Mouse (Mus musculus): ENCODE data around the gene Spryd4. TPM values are rescaled to one million over a fixed set of nuclear protein-coding genes. Genes with fewer than 3 reads are reported as not detected.
"Not testable (repeated sequence)": the region's sequence is repeated elsewhere in the genome, so short reads cannot be mapped to it uniquely, and the experiment has no call there.

Spryd4 gene
- total RNA-seq, 2 experiments from 2014 or later, result 33.0 to 34.6 TPM

DNA sequence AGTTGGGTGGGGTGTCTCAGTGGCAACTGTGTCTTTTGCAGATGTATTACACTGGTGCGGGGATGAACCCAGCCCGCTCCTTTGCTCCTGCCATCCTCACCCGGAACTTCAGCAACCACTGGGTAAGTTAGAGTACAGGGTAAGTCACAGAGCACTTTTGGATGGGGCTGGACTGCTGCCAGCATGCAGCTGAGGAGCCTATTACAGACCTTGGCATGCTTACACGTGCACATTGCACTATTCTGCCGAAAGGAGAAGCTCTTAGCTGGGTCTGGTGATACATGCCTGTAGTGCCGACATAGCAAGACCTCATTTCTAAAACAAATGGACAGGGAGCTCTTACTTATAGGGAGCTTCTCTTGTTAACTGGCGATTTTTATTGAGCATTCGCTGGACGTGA lies 16.0 kb upstream of the Spryd4 start:
- no peak for DNase-seq (ENCODE audit: low spot score)

DNA sequence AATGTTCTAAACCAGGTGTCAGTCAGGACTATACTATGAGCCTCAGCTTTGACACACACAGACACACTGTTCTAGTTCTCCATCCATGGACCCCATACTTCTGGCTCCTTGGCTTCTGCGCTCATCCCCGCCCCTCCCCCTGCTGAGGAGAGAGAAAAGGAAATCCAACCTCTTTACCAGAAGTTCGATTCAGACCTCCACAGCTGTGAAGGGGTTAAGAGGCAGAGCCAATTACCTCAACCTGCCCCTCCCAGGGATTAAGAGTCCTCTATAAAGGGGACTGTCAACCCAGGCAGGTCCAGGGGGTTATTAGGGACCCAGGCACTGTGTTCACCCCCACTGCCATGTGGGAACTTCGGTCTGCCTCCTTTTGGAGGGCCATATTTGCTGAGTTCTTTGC lies 13.9 kb upstream of the Spryd4 start, which contains the start of gene Mip:
Gene Mip, plus strand, starts transcription at position 301 of the 400 bp plus-strand sequence.
- no peak for DNase-seq (ENCODE audit: low spot score)

DNA sequence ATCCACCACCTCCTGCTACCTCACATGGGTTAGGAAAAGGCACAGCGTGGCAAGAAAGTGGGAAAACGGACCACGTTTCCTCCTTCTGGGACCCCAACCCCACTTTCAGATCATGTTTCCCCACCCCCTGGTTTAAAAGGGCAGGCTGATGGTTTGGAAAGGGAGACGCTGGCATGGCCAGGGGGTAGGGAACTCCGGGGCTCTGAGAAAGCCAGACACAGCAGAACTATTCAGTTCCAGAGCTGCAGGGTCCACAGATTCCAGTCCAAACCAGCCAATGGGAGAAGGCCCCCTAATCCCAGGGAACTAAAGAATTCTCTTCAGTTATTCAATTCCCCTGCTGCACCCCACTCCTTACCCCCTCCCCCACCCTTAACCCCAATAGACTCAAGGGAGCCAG lies 13.5 kb upstream of the Spryd4 start:
- DNase-seq (ENCODE audit: low spot score), result no peak

DNA sequence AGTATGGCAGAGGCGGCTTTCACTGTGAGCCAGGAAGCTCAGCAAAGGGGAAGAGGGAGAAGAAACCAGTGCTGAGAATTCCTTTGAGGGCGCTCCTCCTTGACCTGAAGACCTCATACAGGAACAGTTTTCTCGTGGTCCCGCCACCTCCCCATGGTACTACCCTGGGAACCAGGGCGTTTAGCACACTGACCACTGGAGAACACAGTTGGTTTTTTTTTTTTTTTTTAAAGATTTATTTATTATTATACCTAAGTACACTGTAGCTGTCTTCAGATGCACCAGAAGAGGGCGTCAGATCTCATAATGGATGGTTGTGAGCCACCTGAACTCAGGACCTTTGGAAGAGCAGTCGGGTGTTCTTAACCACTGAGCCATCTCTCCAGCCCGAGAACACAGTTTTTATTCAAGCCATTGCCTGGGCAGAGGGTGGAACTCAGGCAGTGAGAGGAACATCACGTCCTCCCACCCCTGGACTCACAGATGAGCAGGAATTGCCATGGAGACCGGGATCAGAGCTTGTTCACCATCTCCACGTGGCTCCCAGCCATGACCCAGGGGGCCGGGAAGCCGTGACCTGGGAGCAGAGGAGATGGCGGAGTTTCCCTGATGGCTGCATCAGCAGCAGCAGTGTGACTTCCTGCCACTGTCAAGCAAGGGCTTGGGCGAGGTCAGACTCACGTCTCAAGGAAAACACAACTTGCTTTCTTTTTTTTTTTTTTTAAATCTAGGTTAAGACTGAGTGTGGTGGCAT lies 10.1 kb upstream of the Spryd4 start:
- no peak for DNase-seq (ENCODE audit: low spot score)

DNA sequence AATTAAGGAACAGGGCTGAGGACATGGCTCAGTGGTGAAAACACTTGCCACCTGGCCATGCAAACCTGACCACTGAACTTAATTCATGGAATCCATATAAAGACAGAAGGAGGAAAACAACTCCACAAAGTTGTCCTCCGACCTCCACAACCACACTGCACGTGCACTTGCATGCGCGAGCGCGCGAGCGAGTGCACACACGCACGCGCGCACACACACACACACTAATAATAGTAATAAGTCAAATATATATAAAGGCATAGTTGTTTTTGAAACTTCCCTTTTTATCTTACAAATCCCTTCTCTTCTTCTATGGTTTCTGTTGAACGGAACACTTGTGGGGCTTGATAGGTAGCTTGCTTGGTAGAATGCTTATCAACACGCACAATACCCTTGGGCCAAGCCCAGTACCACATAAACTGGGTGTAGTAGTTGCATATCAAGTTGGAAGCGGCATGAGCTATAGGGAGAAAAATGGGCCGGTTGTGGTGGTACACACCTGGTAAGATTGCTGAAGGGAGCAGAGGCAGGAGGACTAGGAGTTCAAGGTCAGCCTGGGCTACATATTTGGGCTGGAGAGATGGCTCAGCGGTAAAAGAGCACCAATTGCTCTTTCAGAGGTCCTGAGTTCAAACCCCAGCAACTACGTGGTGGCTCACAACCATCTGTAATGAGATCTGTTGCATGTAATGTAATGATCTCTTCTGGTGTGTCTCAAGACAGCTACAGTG lies 6.9 kb upstream of the Spryd4 start:
- DNase-seq (ENCODE audit: low spot score), result no peak

DNA sequence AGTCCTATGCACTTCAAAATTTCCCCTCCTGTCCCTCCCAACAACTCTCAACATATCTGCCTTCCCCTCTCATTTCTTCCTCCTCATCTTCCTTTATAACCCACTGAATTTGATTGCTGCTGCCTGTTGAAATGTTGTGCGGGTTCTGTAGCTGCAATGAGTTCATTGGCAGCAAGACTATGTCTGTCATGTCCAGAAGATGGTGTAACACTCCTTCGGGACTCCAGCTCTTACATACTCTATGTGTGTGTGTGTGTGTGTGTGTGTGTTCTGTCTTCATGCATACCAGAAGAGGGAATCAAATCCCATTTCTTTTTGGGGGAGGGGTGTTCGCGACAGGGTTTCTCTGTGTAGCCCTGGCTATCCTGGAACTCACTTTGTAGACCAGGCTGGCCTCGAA lies 3.4 kb upstream of the Spryd4 start:
- no peak for DNase-seq (ENCODE audit: low spot score)

DNA sequence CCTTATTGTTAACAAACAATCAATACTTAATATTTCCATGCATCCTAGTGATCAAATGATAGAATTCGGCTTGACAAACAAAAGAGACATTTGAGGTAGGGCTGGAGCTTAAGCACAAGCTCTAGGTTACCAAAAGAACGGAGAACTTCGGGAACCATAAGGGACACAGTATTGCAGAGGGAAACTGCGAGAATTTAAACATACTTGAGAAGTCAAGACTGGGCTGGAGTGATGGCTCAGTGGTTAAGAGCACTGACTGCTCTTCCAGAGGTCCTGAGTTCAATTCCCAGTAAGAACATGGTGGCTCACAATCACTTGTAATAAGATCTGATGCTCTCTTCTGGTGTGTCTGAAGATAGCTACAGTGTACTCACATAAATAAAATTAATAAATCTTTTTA lies 2.5 kb upstream of the Spryd4 start:
- DNase-seq (ENCODE audit: low spot score), result not testable (repeated sequence)

DNA sequence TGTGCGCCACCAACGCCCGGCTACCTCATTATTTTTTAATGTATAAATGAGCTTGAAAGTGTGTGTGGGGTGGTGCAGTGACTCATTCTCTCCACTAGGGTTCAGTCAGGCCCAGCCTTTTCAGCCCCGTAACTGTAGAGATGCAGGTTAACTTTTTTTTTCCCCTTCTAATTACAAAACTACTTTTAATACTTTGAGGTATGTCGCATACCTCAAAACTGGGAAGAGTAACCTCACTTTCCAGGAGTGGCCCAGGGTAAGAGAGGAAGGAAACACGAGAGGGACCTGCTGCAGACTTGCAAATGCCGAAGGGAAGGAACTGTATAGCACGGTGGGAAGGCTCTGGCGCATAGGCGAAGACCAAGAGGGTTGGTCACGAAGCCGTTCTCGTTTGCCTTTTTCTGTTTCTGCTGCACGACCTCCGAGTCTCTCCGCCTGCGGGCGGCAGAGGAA lies 1.3 kb upstream of the Spryd4 start:
- peak; percentile 56 for DNase-seq (ENCODE audit: low spot score)

DNA sequence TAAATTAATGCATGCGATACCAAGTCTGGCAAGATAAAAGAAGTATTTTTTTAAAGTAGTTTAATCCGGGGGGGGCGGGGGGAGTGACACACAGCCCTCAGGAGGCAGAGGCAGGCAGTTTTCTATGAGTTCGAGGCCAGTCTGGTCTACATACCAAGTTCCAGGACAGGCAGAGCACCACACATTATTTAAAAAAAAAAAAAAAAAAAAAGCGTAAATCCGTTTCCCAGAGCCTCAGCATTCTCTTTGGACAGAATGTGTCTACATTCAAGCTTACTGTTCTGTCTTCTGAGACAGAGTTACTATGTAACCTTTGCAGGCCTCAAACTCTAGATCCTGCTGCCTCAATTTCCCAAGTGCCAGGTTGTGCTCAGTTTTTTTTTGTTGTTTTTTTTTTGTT lies 541 bp upstream of the Spryd4 start:
- no peak for DNase-seq (ENCODE audit: low spot score)

DNA sequence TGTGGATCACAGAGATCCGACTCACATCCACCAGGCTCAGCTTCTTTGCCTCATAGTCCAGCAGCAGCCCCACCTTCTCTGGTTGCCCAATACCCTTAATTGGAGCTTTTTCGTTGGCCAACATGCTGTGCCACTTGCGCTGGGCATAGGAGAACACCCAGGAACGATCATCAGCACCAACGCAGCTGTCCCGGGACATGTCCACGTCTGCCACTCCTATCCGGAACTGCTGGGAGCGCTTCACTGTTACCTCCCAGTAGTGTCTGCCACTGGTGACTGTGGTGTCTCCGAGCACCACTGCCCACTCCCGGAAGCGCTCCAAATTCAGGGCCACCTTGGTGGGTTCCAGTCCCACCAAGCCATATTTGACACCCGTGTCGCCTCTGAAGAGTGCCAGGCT lies 653 bp downstream of the Spryd4 start:
- DNase-seq (ENCODE audit: low spot score), result peak; percentile 10

DNA sequence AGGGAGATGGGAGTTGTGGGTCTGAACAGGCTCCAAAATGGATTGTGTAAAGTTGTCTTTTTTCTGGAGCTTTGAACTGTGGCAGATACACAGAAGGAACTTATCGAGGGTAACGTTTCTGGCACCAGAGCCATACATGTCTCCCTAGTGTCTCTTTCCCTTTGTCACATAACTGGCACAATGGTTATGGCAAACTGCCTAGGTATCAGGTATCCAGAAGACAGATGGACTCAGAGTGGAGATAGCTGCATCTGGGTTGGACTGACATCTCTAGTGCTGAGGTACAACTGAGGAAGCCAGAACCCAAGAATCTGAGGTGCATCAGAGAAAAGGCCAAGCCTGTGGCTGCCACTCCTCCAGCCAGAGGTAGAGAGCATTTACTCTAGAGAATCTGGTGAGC lies 1.5 kb downstream of the Spryd4 start:
- DNase-seq (ENCODE audit: low spot score), result no peak

DNA sequence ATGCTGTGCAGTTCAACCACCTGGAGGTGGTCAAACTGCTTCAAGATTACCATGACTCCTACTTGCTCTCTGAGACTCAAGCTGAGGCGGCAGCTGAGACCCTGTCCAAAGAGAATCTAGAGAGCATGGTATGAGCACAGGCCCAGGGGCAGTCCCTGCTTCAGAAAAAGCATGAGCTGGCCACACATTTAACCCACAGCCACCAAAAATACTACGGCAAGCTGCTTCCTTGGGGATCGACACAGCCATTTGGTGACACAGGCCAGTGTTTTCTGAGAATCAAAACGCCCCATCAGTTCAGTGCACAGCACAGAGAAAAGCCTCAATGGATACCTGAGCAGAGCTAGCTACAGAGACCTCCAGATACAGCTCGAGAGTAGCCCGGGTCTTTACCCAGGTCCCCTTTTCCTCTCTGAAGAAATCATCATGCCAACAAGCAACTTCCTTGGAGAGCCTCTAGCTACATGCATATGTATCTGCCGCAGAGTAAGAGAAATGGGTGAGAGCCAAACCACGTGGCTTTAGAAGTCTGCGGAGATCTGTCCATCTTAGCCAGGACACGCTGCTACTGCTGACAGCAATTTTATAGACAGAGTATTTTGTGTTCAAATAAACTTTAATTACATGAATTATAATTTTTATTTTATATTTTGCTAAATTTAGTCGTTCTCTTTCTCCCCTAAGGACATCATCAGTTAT lies 2.1 kb downstream of the Spryd4 start:
- no peak for DNase-seq (ENCODE audit: low spot score)

DNA sequence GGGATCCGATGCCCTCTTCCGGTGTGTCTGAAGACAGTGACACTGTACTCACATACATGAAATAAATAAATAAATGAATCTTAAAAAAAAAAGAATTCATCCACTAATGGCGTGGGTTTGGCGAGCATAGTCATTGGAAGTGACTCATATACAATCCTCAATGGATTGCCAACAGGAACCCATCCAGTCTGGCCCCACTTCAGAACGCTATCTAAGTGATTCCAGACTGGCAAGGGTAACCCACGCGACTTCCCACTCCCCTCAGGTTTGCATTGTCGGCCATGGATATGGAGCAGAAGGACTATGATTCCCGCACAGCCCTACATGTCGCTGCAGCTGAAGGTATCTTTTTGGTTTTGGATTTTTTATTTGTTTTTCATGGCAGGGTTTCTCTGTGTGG lies 3.3 kb downstream of the Spryd4 start:
- no peak for DNase-seq (ENCODE audit: low spot score)

DNA sequence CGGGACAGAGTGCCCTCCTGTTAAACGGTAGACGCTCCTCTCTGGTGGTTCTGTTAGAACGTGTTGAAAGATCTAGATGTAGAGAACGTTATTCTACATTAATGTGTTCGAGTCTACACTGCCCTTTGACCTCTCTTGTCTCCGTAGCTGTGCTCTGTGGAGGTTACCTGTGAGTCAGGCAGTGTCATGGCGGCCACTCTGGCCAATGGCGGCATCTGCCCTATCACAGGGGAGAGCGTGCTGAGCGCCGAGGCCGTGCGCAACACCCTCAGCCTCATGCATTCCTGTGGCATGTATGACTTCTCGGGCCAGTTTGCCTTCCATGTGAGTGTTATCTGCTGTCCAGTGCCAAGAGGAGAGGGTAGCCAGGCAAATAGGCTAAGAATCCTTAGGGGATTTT lies 6.7 kb downstream of the Spryd4 start:
- no peak for DNase-seq (ENCODE audit: low spot score)

DNA sequence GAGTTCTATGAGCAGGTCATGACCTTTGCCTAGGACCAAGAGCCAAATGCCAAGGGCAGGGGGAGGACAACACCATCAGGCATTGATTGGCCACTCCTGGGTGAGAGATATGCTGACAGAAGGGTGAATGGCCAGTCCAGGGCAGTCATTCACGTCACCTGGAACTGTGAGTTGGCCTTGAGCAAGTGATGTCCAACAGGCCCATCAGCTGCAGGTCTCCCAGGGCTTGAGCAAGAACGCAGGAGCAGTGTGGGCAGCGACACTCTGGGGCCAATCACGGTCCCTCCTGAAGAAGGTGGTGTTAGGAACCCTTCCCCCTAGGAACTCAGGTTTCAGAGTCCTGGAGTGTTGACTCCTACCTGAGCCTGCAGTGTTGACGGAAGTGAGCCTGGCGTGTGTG lies 9.8 kb downstream of the Spryd4 start:
- no peak for DNase-seq (ENCODE audit: low spot score)

DNA sequence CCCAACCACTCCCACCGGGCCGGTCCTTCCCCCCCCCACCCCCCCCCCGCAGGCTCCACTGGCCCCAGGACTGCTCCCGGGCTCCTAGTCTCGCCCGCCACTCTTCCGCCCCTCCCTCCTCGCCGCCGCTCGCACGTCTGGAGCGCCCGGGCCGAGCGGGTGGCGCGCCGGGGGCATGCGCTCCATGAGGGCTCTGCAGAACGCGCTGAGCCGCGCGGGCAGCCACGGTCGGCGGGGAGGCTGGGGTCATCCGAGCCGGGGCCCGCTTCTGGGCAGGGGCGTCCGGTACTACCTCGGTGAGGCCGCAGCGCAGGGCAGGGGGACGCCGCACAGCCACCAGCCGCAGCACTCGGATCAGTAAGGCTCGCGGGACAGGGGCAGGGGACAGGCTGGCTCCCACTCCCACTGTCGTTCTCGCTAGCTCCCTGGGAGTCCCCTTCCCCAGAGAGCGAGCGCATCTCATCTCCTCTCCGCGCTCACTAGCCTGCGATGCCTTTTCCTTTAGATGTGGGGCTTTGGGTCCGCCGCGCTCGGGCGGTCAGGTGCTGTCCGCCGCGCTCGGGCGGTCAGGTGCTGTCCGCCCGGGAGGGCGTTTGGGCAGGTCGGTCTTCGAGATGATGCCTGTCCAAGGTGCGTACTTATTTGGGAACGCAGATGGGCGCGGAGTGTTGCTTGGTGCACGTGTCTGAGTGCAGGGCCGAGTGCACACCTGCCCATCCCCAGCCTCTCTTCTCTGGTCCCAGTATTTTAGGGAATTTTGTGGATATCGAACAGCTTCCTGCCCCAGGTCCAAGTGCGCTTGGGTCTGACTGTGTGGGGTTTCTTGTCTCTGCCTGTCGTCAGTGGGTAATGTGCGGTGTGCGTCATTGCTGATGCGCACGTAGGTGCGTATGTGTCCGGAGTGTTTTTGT lies 16.8 kb downstream of the Spryd4 start:
- DNase-seq (ENCODE audit: low spot score), result no peak

DNA sequence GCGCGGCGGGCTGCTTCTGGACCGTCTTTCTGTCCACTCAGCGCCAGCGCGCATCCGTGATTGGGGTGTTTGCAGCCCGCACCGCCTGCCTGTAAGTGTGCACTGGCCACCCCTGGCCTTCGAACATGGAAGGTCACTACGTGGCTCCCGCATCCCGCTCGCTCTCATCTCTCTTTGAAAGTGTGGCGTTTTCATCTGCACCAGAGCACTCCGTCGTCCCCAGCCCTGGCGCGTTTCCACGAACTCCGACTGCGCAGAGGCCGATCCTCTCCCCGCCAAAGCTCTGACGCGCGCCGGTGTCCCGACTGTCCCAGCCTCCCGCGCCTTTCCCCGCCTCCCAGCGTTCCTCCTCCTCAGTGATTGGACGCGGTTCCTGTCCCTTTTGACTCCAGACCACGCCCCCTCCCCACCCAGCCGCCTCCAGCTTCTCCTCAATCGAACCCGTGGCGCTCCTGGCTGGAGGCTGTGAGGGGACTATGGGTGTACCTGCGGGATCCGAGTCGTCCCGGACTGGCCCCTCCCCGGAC lies 17.5 kb downstream of the Spryd4 start, which contains the start of gene Gls2:
Gene Gls2, plus strand, starts transcription at position 434 of the 527 bp plus-strand sequence.
- peak; percentile 98 for DNase-seq (ENCODE audit: low spot score)

DNA sequence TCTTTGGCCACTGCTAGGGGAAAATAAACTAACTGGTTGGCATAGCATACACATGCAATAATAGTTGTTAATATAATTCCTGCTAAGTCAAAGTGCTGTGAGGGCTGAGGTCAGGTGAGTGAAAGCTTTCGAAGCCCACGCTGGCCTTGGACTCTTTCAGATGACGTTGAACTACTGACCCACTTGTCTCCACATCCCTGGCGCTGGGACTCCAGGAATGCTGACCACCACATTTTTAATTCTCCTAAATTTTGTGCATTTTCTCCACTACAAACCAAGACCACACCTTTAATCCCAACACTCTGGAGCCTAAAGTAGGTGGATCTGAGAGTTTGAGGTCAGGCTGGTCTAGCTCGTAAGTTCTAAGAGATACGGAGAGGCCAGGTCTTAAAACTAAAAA lies 18.5 kb downstream of the Spryd4 start:
- DNase-seq (ENCODE audit: low spot score), result no peak

DNA sequence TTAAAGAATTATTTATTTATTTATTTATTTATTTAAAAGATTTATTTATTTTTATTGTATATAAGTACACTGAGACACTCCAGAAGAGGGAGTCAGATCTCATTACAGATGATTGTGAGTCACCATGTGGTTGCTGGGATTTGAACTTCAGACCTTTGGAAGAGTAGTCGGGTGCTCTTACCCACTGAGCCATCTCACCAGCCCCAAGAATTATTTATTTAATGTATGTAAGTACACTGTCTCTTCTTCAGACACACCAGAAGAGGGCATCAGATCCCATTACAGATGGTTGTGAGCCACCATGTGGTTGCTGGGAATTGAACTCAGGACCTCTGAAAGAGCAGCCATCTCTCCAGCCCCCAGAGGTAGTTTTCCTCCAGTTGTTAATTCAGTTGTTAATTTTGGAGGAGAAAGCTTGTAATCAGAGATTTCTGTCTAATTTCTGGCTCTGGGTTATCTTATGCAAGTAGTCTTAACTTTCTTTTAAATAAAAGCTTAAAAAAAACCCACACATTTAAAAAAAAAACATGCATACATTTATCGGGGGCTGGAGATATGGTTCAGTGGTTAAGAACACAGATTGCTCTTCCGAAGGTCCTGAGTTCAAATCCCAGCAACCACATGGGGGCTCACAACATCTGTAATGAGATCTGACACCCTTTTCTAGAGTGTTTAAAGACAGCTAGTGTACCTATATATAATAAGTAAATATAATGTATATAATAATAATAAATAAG lies 19.4 kb downstream of the Spryd4 start:
- DNase-seq (ENCODE audit: low spot score), result not testable (repeated sequence)

DNA sequence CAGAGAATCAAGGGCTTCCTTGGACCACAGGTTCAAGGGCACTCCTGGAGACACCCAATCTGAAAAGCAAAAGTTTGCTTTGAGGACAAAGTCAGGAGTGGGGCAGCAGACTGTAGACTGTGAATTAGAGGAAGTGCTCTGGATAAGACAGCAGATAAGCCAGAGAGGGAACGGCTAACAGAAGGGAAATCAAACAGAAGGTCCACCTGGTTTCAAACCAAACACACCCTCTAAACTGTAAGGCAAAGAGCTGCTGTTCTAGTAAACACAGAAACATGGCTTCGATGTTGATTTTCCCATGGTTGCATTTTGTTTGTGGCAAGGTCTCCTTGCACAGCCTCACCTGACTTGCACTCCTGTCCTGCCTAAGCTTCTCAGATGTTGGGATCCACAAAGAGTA lies 20.1 kb downstream of the Spryd4 start:
- DNase-seq (ENCODE audit: low spot score), result no peak

All from gastrocnemius, adult 18-20 months (tissue).